Mouse (Mus musculus): Measurements from ENCODE around the gene Gpkow.

DNA sequence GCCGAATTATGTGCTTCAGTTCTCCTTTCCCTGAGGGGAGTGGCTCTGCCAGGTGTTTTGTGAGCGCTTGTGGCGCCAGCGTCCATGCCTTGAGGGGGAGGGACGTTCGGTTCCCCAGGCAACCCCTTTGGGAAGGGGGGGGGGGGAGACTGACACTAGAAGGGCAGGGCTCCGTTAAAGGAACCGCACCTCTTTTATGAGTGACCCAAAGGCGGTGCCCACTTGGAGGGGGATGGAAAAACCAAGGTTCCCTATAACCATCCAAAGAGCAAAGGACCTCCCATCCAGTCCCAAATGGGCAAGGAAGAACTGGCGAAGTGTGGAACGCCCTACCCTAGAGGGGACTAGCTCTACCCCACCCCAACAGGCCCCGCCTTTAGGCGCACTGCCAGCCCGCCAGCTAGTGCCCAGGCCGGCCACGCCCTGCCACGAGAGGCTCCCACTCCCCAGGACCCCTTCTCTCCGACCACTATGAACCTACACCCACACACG lies 26.5 kb upstream of the Gpkow start:
- TF ChIP-seq E2F4 (IDR thresholded peaks at IDR 0.05; ENCODE audit: insufficient read depth) (no peak), MAX (IDR thresholded peaks at IDR 0.05; ENCODE audit: low read depth) (no peak), SRF (IDR thresholded peaks at IDR 0.05; ENCODE audit: control insufficient read depth, insufficient read length, low read depth) (peak; percentile 9), POLR2A (IDR thresholded peaks at IDR 0.05; ENCODE audit: insufficient read length, low read depth) (peak; percentile 25), USF1 (IDR thresholded peaks at IDR 0.05; ENCODE audit: low read depth) (no peak), POLR2AphosphoS2 (IDR thresholded peaks at IDR 0.05; ENCODE audit: insufficient read length, low read depth) (no peak), REST (IDR thresholded peaks at IDR 0.05; ENCODE audit: insufficient read depth, insufficient read length) (no peak)
